Mouse (Mus musculus) c-Kit-positive CD71-positive TER-119-negative erythroid progenitor cells, embryonic 14.5 days (primary cell): ENCODE data around the gene Sirt7.
"Not testable (repeated sequence)": the region's sequence is repeated elsewhere in the genome, so short reads cannot be mapped to it uniquely, and the experiment has no call there.

Experiments used
- DNase-seq: peaks from one replicate; pipeline ENCODE4 v3.0.0-alpha.2; 2013; ENCODE audit warnings: low read depth

Gene Sirt7

DNA sequence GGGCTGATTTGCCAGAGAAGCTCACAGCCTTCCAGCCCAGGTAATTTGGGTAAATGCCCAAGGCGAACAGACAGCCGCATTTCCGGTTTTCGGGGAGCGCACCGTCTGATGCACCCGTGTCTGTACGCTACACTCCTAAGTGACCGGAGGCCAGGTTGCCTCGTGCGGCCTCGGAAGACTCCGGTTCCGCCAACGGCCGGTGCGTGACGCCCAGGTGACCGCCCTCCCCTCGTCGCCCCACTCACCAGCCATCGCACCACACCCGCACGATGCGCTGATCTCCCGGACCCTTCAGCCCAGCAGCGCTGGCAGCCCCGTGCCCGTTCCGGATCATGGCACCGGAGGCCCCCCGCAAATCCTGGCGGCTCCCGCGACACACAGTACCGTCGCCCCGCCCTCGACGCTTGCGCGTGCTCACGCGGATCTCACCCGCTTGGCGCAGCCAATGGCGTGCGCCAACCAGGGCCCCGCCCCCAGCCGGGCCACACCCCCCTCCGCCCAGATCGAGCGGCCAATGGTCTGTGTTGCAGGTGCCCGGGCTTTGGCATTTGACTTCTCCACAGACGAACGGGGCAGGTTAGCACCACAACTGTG lies 7.4 kb downstream of the Sirt7 start, which contains the start of gene Pcyt2:
TSS of gene Pcyt2 (minus strand) at position 418 of the 594 bp plus-strand sequence.
- peak; percentile 92 for DNase-seq

DNA sequence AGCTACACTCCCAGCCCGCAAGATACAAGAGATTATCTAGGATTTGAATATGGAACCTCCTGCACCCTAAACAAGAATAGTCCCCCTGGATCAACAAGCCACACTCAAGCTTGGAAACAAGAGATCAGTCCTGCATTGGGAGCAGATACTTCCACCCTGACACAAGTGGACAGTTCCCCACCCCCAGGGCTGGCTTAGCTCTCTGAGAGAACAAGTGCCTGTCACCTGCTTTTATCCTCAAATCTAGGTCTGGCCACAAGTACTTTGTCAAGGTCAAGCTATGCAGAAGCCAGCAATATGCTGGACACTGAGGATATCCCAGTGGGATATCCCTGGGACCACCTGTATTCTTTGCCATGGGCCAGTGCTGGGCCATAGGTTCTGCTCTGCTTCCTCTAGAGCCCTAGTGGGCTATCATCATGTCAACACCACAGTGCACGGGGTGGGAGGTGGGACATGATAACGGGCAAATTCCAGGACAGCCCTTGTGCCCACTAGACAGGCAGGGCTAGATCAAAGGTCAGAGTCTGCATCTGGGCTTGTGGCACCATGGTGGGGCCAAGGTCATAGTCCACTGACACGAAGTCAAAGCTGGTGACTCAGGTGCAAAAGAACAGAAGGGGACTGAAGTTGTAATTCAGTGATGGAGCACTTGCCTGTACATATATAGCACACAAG lies 8.3 kb downstream of the Sirt7 start:
- no peak for DNase-seq

DNA sequence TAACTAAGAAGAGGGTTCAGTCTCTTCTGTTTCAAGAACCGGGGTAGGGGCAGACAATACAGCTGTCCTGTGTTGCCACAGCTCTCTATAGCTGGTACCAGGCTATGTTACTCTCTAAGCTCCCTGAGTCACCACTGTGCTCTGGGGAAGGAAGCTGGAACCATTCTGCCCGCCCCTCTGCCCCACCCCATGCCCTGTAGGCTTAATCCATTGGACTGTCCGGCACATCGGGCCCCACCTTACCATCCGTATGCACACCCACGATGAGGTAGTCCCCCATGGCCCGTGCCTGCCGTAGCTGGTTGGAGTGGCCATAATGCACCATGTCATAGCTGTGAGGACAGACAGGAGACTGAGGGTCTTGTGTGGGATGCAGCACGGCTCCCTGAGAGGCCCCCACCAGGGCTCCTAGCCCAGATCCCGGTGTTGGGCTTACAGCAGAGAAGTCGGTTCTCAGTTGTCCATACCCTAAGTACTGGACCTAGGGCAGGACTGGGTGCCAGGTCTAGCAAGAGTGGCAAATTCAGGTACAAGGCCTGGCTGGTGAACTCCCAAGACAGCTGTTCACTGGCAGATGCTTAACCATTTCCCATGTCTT lies 9.3 kb downstream of the Sirt7 start:
- DNase-seq, result no peak

DNA sequence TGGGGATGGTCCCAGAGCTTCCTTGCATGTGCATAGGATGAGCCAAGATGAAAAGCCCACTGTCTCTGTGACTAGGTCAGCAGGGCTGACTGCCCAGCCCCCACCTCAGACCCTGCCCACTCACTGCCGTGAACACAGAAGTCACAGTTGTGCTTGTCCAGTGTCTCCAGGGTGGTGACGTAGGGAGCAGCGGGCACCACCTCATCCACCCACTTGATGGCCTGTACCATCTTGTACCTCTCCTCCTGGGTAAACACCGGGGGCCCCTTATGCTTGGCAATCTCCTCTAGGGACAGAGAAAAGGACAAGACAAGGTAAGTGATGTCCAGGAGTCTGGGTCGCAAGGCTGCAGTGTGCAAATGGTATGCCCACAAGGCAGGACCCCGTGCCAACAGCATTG lies 9.9 kb downstream of the Sirt7 start:
- DNase-seq, result no peak

DNA sequence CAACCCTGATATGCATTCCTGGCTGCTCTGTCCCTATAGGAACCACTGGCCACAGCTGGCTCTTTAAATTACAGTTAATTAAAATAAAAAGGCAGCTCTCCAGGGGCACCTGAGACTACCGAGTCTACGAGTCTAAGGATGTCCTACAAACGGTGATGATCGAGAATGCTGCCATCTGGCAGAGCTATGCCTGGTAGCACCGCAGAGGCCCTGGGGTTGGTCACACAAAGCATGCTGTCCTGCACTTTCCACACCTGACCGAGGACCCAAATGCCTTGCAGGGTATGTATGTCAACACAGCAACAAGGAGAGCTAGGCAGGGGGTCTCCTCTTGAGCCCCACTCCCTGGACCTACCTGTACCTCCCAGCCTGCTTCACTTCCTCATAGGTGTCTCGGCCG lies 11.1 kb downstream of the Sirt7 start:
- no peak for DNase-seq

DNA sequence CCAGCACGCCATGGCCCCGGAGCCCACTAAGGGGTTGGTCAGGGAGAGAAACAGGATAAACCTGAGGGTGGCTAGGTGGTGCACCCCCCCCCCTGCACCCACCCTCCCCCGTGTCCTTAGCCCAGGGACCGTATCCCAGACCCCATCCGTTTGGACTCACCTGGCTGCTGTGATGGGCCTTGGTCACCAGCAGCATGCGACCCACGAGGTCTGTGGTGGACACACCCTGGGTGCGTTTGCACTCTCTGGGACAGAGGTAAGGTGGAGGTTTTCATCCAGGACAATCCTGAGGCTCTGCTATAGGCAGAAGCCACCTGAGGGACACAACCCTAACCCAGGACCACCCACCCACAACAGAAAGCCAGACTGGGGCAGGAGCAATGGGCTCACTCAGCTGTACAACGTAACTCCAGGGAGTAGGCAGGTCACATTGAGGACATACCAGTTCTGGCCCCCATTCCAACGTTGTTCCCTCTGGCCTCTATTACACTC lies 11.5 kb downstream of the Sirt7 start:
- DNase-seq, result no peak

DNA sequence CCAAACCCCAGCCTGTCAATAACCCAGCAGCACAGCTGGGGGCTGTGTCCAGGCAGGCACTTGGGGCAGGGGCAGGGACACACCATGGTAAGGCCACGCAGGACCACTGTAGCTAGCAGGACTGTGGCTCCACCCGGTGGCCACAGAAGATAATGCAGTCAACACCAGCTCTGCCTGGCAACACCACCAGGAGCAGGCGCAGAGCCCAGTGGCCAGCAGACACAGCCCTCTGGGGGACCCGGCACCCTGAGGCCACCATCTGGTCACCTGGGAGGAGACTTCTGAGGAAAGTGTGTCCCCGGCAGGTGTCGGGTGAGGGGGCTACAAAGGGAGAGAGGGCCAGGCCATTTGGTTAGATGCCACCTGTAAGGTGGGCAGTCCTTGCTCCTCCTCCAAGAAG lies 12.3 kb downstream of the Sirt7 start:
- DNase-seq, result peak; percentile 60

DNA sequence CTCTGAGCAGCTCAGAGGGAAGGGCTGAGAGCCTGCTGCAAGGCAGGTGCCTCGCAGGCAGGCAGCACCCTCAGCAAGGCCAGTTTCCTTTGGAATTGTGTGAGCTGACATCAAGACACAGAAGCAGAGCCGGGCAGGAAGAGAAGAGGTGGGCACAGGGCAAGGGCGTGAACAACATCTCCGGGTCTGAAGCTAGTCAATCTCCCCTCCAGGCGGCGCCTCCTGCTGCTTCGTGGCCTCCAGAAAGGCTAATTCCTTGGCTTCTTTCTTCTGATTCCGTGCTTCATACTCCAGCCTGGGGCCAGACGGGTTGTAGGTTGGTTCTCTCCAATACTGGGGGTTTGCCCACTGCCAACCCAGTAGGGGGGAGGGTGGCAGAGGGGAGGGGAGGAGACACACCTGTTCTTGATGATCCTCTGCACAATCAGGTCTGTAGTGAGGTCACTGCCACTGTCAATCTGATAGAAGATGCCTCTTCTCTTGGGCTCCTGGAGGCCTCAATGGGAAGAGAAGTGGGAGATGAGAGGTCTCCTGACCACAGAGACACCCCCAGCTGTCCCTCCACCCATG lies 14.5 kb downstream of the Sirt7 start:
- DNase-seq, result no peak

DNA sequence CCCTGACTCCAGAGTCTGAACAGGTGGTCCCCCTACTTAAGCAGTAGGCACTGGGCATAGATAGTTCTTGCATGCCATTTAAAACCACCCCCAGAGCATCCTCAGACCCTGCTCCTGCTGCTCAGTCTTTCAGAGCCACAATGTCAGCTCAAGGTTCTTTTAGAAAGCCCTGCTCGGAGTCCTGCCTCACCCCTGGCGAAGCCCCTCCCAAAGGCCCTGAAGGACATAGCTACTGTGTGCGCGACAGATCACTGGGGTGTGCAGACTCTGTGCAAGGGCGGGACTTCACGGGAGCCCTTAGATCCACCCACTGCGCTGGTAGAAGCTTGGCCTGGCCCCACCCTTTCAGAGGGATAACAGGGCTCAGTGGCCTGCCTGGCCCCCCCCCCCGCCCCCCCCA lies 15.8 kb downstream of the Sirt7 start:
- DNase-seq, result no peak

DNA sequence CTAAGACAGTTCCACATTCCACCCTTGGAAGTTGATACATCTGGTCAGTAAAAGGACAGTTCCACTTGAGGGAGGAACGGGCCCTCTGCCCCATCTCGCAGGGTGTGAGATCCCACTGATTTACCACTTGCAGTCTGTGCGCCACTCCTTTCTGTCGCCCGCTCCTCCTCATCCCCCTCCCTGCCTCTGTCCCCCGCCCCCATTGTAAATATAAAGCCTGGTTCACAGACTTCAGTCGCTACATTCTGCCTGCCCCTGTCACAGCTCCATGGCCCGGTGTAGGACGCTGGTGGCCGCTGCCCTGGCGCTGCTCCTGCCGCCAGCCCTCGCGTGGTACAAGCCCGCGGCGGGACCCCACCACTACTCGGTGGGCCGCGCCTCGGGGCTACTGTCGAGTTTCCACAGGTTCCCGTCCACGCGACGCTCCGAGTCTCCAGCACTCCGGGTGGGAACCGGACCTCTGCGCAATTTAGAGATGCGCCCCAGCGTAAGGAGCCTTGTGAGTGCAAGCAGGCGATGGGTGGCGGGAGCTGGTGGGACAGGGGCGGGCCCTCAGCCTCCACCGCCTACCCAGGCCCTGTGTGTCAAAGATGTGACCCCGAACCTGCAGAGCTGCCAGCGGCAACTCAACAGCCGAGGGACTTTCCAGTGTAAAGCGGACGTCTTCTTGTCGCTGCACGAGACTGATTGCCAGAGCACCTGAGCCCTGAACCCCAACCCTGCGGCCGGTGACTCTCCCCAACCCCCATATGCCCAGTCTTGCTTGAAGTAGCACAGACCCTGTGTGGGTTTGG lies 16.6 kb downstream of the Sirt7 start, which contains the start of gene Npb:
TSS of gene Npb (plus strand) at position 237 of the 794 bp plus-strand sequence.
- DNase-seq, result no peak

DNA sequence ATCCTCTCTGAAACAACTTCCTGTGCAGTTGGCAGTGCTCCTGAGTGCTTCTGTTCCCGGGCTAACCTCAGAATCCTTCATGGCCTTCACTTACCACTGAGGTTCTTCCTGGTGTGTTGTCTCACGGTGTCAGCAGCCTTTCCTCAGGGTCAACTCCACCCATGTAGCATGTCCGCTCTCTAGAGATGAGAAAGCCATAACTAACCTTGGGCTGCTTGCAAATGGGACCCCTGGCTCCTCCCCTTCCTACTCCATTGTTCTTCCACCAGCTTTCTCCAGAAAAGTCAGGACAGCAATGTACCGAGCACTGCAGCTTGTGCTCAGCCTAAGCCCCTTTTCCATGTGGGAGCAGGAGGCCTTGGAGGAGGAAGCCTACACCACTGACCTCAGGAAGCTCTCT lies 18.3 kb downstream of the Sirt7 start:
- no peak for DNase-seq

DNA sequence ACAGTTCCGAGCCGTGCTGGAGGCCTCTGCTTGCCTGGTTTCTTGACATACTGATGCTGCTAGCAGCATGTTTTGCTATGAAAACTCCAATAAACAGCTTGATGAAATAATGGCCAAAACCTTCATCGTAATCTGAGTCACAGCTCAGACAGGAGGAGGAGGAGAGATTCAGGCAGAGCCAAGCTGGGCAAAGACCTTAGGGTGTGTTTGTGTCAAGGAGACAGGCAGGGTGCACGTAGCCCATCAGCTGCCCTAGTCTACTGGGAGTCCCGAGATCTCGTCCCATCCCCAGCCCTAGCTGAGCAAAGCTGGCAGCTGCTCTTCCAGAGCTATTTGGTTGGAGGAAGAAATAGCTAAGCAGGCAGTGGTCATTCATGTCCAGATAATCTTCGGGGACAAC lies 19.4 kb downstream of the Sirt7 start:
- no peak for DNase-seq

DNA sequence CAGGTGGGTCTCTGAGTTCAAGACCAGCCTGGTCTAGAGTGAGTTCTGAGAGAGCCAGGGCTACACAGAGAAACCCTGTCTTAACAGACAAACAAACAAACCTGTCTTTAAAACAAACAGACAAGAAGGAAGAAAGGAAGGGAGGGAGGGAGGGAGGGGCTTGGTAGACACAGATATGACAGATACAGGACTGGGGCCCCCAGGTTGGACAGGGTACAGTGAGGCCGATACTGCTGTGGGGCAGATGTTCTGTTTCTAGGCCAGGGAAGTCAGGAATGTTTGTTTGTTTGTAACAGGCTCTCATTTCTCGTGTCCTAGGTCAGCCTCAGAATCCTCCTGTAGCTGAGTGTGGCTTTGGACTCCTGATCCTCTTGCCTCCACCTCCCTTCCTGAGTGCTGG lies 21.5 kb downstream of the Sirt7 start:
- DNase-seq, result no peak

DNA sequence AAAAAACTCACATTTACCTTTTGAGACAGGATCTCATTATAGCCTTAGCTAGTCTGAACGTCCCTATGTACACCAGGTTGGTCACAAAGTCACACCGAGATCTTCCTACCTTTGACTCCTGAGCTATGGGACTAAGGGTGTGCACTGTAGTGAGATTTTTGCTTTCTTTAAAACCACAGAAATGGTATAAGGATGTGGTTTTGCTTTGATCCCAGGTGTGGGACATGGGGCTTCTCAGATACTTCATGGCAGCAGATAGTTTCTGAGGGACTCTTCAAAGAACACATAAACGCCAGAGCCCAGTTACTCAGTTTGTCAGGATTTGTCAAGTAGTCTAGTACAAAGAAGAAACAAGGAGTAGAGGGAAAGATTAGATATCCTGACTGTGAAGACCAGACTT lies 24.3 kb downstream of the Sirt7 start:
- no peak for DNase-seq

DNA sequence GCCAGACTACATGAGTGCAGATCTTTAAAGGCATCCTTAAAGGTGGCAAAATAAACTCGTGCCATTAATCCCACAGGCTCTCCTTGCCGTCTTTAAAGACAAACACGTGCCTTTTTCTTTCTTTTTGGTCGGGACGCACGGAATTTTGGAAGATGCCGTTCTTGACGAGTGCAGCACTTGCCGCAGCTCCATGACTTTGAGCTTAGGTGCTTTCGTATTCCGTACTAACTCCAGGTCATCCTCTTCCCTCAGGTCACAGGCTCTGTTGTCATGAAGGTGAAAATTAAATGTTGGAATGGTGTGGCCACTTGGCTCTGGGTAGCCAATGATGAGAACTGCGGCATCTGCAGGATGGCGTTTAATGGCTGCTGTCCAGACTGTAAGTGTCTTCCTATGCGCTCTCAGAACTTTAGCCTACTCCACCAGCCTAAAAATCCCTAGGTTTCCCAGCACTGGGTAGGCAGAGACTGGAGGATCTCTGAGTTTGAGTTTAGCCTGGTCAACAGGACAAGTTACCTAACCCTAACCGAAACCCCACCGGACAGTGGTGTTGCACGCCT lies 26.0 kb downstream of the Sirt7 start:
- no peak for DNase-seq

DNA sequence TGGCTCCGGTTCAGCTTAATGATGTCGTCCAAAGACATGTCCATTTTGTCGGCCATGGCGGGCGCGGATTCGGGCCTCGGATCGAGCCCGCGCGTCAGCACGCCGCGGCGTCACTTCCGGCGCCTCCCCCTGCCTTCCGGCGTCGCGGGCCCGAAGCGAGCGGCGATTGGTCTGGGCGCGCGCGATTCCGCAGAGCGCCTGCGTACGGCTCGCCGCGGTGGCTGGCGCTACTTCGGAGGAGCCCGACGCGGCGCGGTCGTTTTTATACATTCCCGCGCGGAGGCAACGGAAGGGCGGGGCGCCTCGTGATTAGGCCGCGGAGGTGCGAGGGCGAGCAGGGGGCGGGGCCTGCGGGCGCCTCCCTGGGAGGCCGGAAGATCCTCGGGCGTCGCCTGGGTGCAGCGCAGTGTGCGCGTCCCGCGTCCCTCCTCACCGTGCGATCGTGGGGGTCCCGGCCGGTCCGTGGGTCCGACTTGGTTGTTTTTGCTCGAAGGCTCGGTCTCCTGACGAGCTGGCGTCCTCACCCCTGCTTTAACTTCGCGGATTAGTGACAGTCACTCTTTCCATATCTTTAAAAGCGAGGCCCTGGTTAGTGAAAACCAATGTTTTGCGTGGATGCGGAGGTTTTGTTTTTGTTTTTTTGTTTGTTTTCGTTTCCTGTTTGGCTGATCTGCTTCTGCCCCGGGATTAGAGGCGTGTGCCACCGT lies 26.6 kb downstream of the Sirt7 start, which contains the start of the genes Alyref and Anapc11:
TSS of gene Alyref (minus strand) at position 83 of the 707 bp plus-strand sequence.
TSS of gene Anapc11 (plus strand) at position 139 of the 707 bp plus-strand sequence.
- DNase-seq, result peak; percentile 92

DNA sequence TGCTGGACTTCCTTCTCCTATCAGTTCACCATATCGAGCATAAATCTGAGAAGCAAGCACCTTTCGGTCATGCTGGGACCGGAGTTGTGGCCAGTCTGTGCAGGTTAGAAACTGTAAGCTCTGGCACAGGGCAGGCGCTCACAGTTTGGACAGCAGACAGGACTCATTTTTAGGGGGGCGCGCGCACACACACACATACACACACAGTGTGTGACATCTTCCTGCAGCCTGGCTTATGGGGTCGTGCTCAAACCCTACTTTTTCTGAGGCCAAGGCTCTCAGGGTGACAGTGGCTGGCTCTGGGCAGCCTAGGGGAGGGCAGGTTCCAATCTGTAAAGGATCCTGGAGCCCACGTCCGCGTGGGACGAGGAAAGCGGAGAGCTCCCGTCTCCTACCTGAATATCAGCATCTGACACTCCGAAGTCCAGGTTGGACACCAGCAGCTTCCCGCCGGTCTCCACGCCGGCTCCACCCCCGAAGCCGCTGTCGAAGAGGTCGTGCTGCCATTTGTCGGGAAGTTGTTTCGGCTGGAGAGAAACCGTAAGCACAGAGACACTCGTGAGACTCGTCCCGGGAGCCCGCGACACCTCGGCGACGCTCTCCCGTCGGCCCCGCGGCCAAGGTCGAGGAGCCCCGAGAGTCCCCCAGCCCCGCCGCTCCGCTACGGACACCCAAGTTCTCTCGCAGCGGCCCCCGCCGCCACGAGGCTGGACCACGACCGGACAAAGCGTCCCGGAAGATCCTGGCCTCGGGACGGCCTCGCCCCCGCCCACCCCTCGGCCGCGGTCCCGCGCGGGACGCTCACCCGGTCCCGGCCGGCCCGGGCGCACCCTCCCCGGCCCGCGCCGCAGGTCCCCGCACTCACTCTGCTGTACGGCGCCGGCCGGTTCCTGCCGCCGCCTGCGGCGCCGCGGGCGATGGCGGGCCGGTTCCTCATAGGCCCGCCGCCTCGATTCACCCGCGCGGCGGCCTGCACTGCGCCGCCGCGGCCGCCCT lies 27.5 kb downstream of the Sirt7 start:
- DNase-seq, result no peak

DNA sequence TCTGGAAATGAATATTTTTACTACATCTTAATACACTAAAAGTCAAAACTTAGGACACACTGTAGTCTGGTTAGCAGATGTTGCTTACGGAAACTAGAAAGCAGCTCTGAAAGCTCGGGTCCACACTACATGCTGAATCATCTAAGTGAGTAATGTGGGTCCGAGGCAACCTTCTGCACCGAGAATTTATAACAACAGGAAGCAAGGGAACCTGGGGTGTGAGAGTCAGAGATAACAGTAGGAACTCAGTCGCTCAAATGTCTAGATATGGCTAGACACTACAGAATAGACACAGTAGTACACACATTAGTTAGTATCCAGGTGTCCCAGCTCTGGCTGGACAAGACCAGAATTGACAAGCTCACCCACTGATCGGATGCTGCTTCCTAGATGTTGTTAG lies 36.5 kb downstream of the Sirt7 start:
- no peak for DNase-seq

DNA sequence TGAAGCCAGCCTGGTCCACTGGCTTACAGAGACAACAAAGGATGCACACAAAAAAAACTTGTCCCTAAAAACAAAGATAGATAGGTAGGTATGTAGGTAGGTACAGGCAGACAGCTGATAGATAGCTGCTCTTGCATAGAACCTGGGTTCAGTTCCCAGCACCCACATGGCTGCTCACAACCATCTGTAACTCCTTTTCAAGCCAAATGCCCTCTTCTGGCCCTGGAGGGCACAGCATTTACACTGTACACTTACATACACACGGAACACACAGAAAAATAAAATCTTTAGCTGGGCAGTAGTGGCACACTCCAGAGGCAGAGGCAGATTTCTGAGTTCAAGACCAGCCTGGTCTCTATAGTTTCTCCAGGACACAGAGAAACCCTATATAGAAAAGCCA lies 41.1 kb downstream of the Sirt7 start:
- no peak for DNase-seq

DNA sequence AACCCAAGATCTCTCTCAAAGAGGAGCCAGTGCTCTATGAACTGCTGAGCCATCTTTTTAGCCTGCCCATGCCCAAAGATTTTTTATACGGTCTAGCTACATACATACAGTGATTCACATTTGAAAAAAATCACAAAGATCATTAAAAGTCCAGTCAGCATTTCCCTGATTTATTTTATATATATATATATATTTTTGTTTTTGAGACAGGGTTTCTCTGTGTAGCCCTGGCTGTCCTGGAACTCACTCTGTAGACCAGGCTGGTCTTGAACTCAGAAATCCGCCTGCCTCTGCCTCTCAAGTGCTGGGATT lies 42.1 kb downstream of the Sirt7 start:
- DNase-seq, result not testable (repeated sequence)
